Mouse (Mus musculus) thymus, postnatal 0 days (tissue): ENCODE results near the gene B230307C23Rik. TPM values are rescaled to one million over a fixed set of nuclear protein-coding genes. Genes with fewer than 3 reads are reported as not detected.
A peak's percentile ranks its signal among the peaks of the same experiment; 100 is the strongest.
"Not testable (repeated sequence)": the region's sequence is repeated elsewhere in the genome, so short reads cannot be mapped to it uniquely, and the experiment has no call there.

Source experiments
- DNase-seq: peaks from one replicate; pipeline ENCODE4 v3.0.0-alpha.2; 2015; ENCODE audit warnings: low spot score
- polyA plus RNA-seq: library from polyadenylated mRNA; unstranded; fragments of >200 nt; fragmentation: Nextera tagmentation; extraction: Ambion mirVana; gene quantifications from 2 replicates; pipeline ENCODE4 v1.2.1, GENCODE M21; 2015

The B230307C23Rik gene
- polyA plus RNA-seq, 1 experiment from 2014 or later, result 49.7 TPM

- not testable (repeated sequence) for DNase-seq
Observed at GRCm38 (mm10) chr16:97997383-97997731, 242 bp downstream of the B230307C23Rik start.

DNA sequence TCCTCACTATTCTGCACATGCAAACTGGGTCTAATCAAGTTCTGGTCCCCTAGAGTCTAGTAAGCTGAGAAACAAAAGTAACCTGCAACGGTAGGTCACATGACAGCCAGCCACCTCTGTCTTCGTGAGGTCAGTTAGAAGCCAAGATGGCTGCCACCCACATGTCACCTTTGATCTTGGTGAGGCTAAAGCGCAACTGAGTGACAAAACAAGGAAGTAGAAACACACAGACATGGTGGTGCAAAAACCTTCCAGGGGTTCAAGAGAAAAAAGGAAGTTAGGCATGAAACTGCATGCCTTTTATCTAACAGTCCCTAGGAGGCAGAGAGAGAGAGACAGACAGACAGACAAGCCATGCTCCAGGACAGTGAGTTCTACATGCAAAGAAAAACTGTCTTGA is 25.0 kb downstream of the B230307C23Rik start:
- no peak for DNase-seq

GRCm38 (mm10) chr16:98022657-98023345 is 25.7 kb downstream of the B230307C23Rik start:
- peak; percentile 21 for DNase-seq

DNA sequence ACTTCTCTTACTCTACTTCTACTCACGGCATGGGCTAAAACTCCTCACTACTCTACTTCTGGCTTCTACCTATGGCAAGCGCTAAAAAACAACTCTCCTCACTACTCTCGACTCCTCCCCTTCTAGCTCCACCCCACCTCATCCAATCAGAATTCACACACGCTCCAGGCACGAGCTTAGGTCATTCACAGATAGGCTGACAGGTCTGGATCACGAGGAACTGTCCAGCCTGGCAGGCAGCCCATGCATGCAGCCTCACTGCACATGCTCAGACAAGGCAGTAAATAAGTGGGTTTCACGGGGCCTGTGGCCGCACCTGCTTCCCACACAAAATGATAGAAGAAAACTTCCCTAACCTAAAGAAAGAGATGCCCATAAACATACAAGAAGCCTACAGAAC is 29.1 kb downstream of the B230307C23Rik start:
- not testable (repeated sequence) for DNase-seq

DNA sequence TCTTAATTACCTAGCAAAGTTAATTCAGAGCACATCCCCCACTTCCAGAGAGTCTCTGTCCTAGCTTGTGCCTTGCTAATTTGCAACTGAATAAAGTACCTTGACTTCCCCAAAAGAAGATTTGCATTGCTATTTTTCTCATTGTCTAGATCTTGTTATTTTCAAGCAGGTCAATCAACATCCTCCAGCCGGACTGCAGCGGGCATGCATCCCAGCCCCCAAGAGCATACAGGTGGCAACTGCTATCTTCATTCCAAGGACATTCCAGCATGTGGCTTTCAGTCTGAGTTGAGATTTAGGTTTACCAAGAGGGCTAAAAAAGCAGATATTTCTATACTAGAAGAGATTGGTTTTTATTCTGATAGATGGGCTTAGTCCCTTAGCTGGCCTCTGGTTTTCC is 37.9 kb downstream of the B230307C23Rik start:
- DNase-seq, result not testable (repeated sequence)

DNA sequence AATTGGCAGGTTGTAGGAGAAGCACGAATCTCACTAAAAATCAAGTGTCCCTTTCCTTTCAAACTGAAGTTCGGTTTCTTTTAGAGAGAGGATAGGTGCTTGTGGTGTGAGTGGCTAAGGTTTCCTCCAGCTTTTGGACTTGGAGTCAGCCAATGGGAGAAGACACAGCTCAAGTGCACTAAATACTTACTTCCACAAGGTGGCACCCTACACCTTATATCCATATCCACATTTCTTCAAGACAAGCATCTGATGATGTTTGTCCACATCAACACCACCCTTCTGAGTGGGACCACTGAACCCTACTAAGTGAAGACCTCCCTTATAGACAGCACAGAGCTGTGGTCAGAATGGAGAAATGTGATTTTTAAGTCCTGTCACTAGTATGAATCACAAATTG is 44.6 kb downstream of the B230307C23Rik start:
- peak; percentile 58 for DNase-seq

DNA sequence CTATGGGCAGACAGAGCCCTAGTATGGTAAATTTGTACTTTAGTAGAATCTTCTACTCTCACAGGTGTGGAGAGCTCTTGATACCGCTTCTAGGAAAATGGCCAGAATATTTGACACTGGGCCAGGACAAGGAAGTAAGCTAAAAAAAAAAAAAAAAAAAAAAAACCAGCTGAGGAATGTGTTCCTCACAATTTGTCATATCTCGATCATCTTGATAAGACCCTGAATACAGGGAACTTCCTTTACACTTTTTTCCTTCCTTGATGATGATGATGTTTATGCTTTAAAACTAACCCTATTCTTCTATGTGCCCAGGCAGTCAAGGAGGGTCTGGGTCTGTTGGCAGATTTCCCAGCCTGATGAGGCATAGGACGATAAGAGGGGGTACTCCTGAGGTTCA is 82.3 kb downstream of the B230307C23Rik start:
- DNase-seq, result not testable (repeated sequence)

- DNase-seq, result not testable (repeated sequence)
Observed at GRCm38 (mm10) chr16:98081140-98081539, 84.0 kb downstream of the B230307C23Rik start.

Other genes with a start within 250 kb of the B230307C23Rik start
- 6.2 and 6.7 TPM in 2 replicates for gene Ripk4, start 233.5 kb upstream of the B230307C23Rik start, polyA plus RNA-seq
- 6.2 and 7.4 TPM in 2 replicates for gene Prdm15, start 145.5 kb upstream of the B230307C23Rik start, polyA plus RNA-seq
- 6.6 and 8.0 TPM in 2 replicates for gene C2cd2, start 34.7 kb upstream of the B230307C23Rik start, polyA plus RNA-seq
- 7.6 and 7.7 TPM in 2 replicates for gene Zbtb21, start 34.7 kb upstream of the B230307C23Rik start, polyA plus RNA-seq
- 11.6 and 11.7 TPM in 2 replicates for gene A630089N07Rik, start 85.1 kb downstream of the B230307C23Rik start, polyA plus RNA-seq